Mouse (Mus musculus) cerebellum, postnatal 10 days (tissue): ENCODE measurements around the gene Spag5.
A peak's percentile ranks its signal among the peaks of the same experiment; 100 is the strongest.

Experiments
- DNase-seq, 2 experiments: peaks; one replicate each; pipeline ENCODE4 v3.0.0; 2021; ENCODE audit warnings: mixed read lengths in 2 of 2

Spag5 gene

DNA sequence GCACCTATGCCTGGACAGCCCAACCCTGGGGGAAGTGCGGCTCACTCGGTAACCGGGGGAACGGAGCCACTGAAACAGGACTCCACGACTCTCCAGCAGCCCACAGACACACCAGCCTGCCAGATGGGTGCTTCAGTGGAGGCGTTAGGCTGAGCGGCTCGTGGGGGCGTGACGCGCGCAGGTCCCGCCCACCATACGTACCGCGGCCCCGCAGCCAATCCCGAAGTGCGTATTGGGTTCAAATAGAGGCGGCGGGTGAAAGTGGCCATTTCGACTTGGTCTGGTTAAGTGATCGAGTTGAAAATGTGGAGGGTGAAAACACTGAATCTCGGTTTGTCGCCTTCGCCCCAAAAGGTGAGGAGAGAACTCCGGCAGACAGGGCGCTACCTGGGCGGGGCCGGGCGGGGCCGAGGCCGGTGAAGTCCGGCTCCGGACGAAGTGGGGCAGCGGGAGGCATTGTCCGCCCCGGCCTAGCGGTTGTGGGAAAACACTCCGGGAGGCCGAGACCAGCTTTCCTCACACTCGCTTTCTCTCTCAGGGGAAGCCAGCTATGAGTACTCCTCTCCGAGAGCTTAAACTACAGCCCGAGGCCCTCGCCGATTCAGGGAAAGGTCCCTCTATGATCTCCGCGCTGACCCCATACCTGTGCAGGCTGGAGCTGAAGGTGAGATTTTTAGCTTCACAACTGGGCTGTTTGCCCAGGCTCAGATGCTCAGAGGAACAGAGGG is at the start of gene Spag5:
Gene Spag5 (plus strand): TSS at position 173 of the 728 bp plus-strand sequence.
- peak; percentile 92 to 94 for DNase-seq

DNA sequence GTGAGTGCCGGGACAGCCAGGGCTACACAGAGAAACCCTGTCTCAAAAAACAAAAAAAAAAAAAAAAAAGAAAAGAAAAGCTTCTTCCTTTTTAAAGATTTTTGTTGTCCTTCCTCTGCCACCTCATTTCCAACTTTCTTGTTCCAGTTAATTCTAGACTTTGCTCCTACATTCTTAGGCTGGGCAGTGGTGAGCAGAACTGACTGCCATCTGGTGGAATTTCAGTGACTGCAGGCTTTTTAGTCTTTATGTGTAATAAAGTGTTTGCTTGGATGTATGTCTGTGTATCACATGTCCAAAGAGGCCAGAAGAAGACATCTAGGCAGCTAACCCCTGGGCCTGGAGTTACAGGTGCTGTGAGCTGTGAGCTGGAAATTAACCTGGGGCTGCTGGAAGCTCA is 44.7 kb upstream of the Spag5 start:
- DNase-seq = no peak

GRCm38 (mm10) chr11:78260489-78261258 is 40.7 kb upstream of the Spag5 start:
- no peak for DNase-seq

- DNase-seq = peak; percentile 97 to 98
Measured at GRCm38 (mm10) chr11:78261380-78262352, 39.7 kb upstream of the Spag5 start, which contains the start of gene 2610507B11Rik. Gene 2610507B11Rik, plus strand, starts transcription at chr11:78261752.

- peak; percentile 78 to 79 for DNase-seq
Measured at GRCm38 (mm10) chr11:78262550-78262949, 38.8 kb upstream of the Spag5 start.

DNA sequence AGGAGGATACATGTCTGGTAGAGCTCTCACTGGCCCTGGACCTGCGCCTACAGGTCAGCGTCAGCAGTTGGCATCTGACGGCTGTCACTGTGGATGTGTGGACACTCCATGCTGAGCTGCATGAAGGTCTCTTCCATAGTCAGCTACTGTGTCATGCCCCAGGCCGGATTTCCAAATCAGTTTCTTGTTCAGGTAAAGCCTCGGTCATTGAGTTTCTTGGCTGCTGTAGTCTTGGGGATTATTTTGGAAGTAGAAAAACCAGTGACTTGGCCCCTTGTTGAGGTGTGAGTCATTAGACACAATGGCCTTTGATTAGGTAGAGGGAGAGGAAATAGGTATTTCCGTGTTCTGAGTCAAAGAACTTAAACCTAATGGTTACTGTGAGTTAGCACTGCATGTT is 35.8 kb upstream of the Spag5 start:
- DNase-seq = no peak

DNA sequence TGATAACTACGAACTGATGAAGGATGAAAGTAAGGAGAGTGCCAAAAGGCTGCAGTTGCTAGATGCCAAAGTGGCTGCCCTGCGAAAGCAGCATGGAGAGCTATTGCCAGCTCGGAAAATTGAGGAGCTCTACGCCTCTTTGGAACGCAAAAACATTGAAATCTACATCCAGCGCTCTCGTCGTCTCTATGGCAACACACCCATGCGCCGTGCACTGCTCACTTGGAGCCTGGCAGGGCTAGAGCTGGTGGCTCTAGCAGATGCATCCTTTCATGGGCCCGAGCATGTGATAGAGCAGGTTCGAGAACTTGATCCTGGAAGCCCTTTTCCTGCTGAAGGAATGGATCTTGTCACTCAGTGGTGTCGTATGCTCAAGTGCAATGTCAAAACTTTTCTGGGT is 29.3 kb upstream of the Spag5 start:
- no peak for DNase-seq

- no peak for DNase-seq
Measured at GRCm38 (mm10) chr11:78275596-78275995, 25.7 kb upstream of the Spag5 start.

- DNase-seq = peak in 1 of 2 experiments; percentile 27
Measured at GRCm38 (mm10) chr11:78276169-78276568, 25.2 kb upstream of the Spag5 start.

DNA sequence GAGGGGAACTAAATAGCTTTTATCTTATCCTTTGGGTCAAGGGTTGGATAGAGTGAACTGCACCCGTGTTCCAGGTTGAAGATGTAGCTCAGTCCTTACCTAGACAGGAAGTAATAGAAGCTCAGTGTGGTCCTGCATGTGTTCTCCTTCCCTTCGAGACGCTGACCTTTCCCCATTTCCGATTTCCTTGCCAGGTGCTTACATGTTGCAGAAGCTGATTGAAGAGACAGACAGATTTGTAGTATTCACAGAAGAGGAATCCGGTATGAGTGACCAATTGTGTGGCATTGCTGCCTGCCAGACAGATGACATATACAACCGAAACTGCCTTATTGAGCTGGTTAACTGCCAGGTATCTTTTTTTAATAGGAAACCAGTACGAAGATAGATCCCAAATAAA is 22.5 kb upstream of the Spag5 start:
- no peak for DNase-seq

DNA sequence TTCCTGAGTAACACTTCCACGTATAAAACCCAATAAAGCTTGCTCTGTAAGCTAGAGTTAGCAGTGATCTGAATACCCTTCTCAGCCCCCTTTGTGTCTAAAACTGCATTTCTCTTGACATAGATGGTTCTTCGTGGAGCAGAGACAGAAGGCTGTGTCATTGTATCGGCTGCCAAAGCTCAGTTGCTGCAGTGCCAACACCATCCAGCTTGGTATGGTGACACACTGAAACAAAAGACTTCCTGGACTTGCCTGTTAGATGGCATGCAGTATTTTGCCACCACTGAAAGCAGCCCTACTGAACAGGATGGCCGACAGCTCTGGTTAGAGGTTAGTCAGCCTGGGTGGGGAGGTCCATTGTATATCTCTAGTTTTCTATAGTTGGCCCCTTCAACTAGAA is 21.7 kb upstream of the Spag5 start:
- DNase-seq = no peak

DNA sequence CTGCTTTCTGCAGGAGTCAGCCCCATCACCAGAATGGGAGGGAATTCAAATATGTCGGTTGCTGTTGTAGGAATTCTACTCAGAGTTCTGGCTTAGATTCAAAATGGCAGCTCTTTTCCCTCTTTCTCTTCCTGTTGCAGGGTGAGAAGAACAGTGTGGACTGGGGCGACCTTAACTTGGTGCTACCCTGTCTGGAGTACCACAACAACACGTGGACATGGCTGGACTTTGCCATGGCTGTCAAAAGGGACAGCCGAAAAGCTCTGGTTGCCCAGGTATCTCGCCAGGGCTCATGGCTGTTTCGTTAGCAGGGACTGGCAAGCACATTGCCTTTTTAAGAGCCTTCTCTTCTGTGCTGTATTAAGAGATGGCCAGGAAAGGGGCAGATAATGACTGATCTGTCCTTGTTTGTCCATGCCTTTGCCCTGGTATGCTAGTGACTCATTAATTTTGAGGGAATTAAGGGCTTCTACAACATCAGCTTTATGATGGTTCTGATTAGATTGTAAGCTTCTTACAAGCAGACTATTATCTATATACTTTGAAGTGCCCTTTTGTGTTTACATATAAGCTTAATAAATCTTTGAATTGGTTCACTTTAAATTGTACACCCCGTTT is 12.1 kb upstream of the Spag5 start:
- DNase-seq = no peak

DNA sequence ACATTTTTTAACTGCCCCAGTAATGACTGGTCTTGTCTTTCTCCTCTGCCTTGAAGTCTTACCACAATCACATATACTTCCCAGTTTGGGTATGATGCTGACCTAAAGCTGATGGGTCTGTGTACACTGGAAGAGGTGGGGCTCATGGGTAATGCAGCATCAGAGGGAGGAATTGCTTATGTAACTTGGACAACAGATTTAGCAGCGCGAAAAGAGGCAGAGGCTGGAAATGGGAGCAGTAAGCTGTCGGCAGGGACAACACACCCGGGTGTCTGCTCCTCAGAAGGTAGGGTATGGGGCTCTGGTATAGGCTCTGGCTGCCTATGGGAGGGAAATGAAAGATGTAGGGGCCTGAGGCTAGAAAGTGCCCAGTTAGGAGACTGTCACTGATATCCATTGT is 10.7 kb upstream of the Spag5 start, which contains the start of gene BC030499:
Gene BC030499 (plus strand): TSS at position 188 of the 400 bp plus-strand sequence.
- DNase-seq = no peak

- DNase-seq = no peak
Measured at GRCm38 (mm10) chr11:78294585-78294984, 6.7 kb upstream of the Spag5 start.

GRCm38 (mm10) chr11:78300917-78301316 is 412 bp upstream of the Spag5 start:
- no peak for DNase-seq

- no peak for DNase-seq
Measured at GRCm38 (mm10) chr11:78305272-78305671, 3.9 kb downstream of the Spag5 start.

DNA sequence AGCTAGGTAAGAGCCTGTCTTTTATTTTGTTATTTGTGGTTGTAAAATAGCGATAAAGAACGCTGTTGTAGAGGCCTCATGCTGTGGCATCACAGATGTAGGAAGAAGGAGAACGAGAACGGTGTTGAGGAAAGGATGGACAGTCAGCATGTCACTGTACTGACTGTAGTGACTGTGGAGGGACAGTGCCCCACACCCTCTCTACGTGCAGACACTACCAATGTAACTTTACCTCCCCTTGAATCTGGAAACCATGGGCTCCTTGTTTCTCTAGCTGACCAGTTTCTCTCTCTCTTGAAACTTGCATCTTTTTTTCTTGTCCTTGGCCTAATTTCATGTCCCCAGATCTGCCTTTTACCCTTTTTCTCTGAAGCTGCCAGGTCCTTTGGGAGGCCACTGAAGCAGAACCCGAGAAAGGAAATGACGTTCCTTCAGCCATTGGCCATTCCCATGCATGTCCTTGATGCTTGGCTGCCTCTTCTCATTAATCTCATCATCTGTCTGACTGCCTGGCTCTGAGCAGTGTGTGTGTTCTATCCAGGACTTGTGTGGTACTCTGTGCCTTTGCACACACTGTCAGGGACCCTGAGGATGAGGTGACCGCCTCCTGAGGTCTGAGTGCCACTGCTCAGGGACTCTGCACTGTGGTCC is 9.7 kb downstream of the Spag5 start:
- DNase-seq = no peak

DNA sequence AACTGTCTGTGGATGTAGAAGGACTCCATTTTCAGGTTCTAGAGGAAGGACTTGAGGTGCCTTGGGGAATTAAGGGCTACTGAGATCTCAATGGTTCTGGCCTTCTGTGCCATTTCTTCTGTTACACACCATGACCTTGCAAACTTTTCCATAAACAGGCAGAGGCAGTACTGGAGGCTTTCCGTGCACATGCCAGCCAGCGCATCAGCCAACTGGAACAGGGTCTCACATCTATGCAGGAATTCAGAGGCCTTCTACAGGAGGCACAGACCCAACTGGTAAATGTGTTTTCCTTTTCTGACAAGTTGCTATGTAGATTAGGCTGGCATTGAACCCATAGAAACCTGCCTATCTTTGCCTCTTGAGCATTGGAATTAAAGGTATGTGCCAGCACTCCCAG is 12.3 kb downstream of the Spag5 start:
- no peak for DNase-seq

DNA sequence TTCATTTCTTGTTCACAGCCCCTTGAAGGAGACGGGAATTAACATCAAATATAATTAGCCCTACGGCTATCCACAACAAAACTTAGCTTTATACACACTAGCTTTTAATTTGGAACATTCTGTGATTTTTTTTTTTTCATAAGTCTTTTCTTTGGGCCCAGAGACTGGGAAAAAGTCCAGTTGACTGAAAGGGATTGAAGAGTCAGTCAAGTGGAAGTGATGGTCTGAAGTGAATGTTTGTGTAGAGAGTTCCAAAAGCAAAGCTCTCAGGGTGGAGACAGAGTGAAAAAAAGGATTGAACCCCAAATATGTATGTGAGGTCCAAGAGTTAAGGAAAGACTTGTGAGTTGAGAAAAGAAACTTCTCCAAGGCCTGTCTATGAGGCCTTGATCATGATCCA is 17.1 kb downstream of the Spag5 start:
- no peak for DNase-seq

DNA sequence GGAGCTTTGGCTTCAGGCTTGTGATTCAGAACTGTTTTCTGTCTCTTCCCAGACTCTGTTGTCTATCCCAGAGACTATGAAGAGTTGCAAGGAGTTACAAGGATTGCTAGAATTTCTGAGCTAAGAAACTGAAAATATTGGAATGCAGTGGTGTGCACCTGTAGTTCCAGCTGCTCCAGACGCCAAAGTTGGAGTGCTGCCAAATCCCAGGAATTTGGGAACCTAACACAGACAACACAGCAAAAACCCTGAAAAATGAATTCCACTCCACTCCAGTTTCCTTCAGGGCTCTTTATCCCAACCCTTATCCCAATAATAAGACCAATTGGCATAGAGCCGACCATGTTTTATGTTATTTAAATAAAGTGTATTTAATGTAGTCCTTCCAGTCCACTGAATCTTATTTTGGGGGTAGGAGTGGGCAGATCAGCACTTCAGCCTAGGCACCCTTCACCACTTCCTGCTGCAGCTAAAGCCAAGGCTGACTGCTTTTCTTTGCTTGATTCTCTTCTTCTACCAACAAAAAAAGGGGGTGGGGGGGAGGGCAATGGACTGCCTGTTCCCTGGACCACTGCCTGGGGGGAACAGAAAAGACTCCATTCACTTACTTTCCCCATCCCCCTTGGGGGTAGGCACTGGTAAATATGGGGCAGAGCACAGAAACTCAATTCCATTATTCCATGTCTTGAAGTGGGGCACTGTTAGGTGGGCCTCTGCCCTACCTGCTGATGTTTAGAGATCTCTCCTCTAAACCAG is 20.9 kb downstream of the Spag5 start:
- DNase-seq = peak; percentile 47 to 59

GRCm38 (mm10) chr11:78322860-78323259 is 21.5 kb downstream of the Spag5 start, which contains the start of gene Aldoc:
Gene Aldoc, plus strand, starts transcription at chr11:78322968.
- peak; percentile 75 to 79 for DNase-seq
